Mouse (Mus musculus): ENCODE measurements around the gene Thrap3.

The Thrap3 gene

GRCm38 (mm10) chr4:126202303-126203181, at the start of gene Thrap3:
Gene Thrap3 (minus strand): TSS chr4:126202760.
- in situ Hi-C loops (cut with MboI; ENCODE audit: low pct_unique_long_range_greater_than_20kb in 1 of 2, low sequenced_read_pairs in 2 of 2, unreplicated experiment in 1 of 2): no loop called here

GRCm38 (mm10) chr4:126251655-126252254, 49.2 kb upstream of the Thrap3 start:
- in situ Hi-C loops (cut with MboI; ENCODE audit: low pct_unique_long_range_greater_than_20kb in 1 of 2, low sequenced_read_pairs in 2 of 2, unreplicated experiment in 1 of 2): no loop called here

GRCm38 (mm10) chr4:126250659-126251058, 48.1 kb upstream of the Thrap3 start:
- in situ Hi-C loops (cut with MboI; ENCODE audit: low pct_unique_long_range_greater_than_20kb in 1 of 2, low sequenced_read_pairs in 2 of 2, unreplicated experiment in 1 of 2): no loop called here

GRCm38 (mm10) chr4:126248261-126248868, 45.8 kb upstream of the Thrap3 start:
- in situ Hi-C loops (cut with MboI; ENCODE audit: low pct_unique_long_range_greater_than_20kb in 1 of 2, low sequenced_read_pairs in 2 of 2, unreplicated experiment in 1 of 2): no loop called here

- in situ Hi-C loops (cut with MboI; ENCODE audit: low pct_unique_long_range_greater_than_20kb in 1 of 2, low sequenced_read_pairs in 2 of 2, unreplicated experiment in 1 of 2): no loop called here
Observed at GRCm38 (mm10) chr4:126246202-126246889, 43.8 kb upstream of the Thrap3 start.

GRCm38 (mm10) chr4:126242510-126242909, 40.0 kb upstream of the Thrap3 start:
- in situ Hi-C loops (cut with MboI; ENCODE audit: low pct_unique_long_range_greater_than_20kb in 1 of 2, low sequenced_read_pairs in 2 of 2, unreplicated experiment in 1 of 2): no loop called here

GRCm38 (mm10) chr4:126241956-126242355, 39.4 kb upstream of the Thrap3 start:
- in situ Hi-C loops (cut with MboI; ENCODE audit: low pct_unique_long_range_greater_than_20kb in 1 of 2, low sequenced_read_pairs in 2 of 2, unreplicated experiment in 1 of 2): no loop called here

- in situ Hi-C loops (cut with MboI; ENCODE audit: low pct_unique_long_range_greater_than_20kb in 1 of 2, low sequenced_read_pairs in 2 of 2, unreplicated experiment in 1 of 2): no loop called here
Observed at GRCm38 (mm10) chr4:126239862-126240475, 37.4 kb upstream of the Thrap3 start.

GRCm38 (mm10) chr4:126237721-126238242, 35.2 kb upstream of the Thrap3 start:
- in situ Hi-C loops (cut with MboI; ENCODE audit: low pct_unique_long_range_greater_than_20kb in 1 of 2, low sequenced_read_pairs in 2 of 2, unreplicated experiment in 1 of 2): no loop called here

- in situ Hi-C loops (cut with MboI; ENCODE audit: low pct_unique_long_range_greater_than_20kb in 1 of 2, low sequenced_read_pairs in 2 of 2, unreplicated experiment in 1 of 2): no loop called here
Observed at GRCm38 (mm10) chr4:126236467-126237280, 34.1 kb upstream of the Thrap3 start.

GRCm38 (mm10) chr4:126235191-126235590, 32.6 kb upstream of the Thrap3 start:
- in situ Hi-C loops (cut with MboI; ENCODE audit: low pct_unique_long_range_greater_than_20kb in 1 of 2, low sequenced_read_pairs in 2 of 2, unreplicated experiment in 1 of 2): no loop called here

- in situ Hi-C loops (cut with MboI; ENCODE audit: low pct_unique_long_range_greater_than_20kb in 1 of 2, low sequenced_read_pairs in 2 of 2, unreplicated experiment in 1 of 2): no loop called here
Observed at GRCm38 (mm10) chr4:126234496-126235175, 32.1 kb upstream of the Thrap3 start.

GRCm38 (mm10) chr4:126233676-126234308, 31.2 kb upstream of the Thrap3 start:
- in situ Hi-C loops (cut with MboI; ENCODE audit: low pct_unique_long_range_greater_than_20kb in 1 of 2, low sequenced_read_pairs in 2 of 2, unreplicated experiment in 1 of 2): no loop called here

- in situ Hi-C loops (cut with MboI; ENCODE audit: low pct_unique_long_range_greater_than_20kb in 1 of 2, low sequenced_read_pairs in 2 of 2, unreplicated experiment in 1 of 2): loop anchor here (5.0 to 10.0 kb wide), 3 partner anchors 32 to 77 kb away; partner anchors contain the start of gene Trappc3 (in 2 of the 2)
Observed at GRCm38 (mm10) chr4:126229900-126230299, 27.3 kb upstream of the Thrap3 start.

GRCm38 (mm10) chr4:126228144-126228543, 25.6 kb upstream of the Thrap3 start:
- in situ Hi-C loops (cut with MboI; ENCODE audit: low pct_unique_long_range_greater_than_20kb in 1 of 2, low sequenced_read_pairs in 2 of 2, unreplicated experiment in 1 of 2): loop anchor here (5.0 to 10.0 kb wide), 3 partner anchors 34 to 79 kb away; partner anchors contain the start of gene Trappc3 (in 2 of the 2)

GRCm38 (mm10) chr4:126227077-126227761, 24.7 kb upstream of the Thrap3 start:
- in situ Hi-C loops (cut with MboI; ENCODE audit: low pct_unique_long_range_greater_than_20kb in 1 of 2, low sequenced_read_pairs in 2 of 2, unreplicated experiment in 1 of 2): loop anchor here (5.0 to 10.0 kb wide), 3 partner anchors 35 to 80 kb away; partner anchors contain the start of gene Trappc3 (in 2 of the 2)

Data from mouse embryonic stem cell (cell line).